Mouse (Mus musculus) E14TG2a.4 (cell line): ENCODE data around the gene 2410015M20Rik.

ENCODE experiments used
- CTCF ChIP-seq: conservative IDR thresholded peaks from 2 replicates; pipeline ENCODE4 v1.5.1; 2014; ENCODE audit warnings: low read length
- NANOG ChIP-seq: IDR thresholded peaks from 2 replicates; pipeline ENCODE4 v1.6.1; 2014; ENCODE audit warnings: borderline replicate concordance, low read length, mixed read lengths
- POU5F1 ChIP-seq: IDR thresholded peaks from 2 replicates; pipeline ENCODE4 v1.6.1; 2014; ENCODE audit warnings: low read length, borderline replicate concordance

DNA sequence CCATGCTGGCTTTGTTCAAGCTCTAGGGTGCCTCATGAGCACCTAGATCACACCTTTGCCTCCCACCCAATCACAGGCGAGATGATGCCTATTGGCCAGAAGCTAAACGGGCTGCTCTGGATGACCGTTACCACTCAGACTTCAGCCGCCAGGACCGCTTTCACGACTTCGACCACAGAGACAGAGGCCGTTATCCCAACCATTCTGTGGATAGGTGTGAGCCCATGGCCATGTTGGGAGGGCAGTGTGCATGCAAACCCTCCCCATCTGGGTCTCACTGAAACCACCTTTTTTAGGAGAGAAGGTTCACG lies 5.5 kb downstream of the 2410015M20Rik start:
- no peak for TF ChIP-seq CTCF
- no peak for TF ChIP-seq NANOG
- no peak for TF ChIP-seq POU5F1
